Mouse (Mus musculus) thymus, postnatal 25 days (tissue): ENCODE data around the gene Nfib.

Experiments
- DNase-seq: peaks from one replicate; pipeline ENCODE4 v3.0.0; 2022

Gene Nfib

DNA sequence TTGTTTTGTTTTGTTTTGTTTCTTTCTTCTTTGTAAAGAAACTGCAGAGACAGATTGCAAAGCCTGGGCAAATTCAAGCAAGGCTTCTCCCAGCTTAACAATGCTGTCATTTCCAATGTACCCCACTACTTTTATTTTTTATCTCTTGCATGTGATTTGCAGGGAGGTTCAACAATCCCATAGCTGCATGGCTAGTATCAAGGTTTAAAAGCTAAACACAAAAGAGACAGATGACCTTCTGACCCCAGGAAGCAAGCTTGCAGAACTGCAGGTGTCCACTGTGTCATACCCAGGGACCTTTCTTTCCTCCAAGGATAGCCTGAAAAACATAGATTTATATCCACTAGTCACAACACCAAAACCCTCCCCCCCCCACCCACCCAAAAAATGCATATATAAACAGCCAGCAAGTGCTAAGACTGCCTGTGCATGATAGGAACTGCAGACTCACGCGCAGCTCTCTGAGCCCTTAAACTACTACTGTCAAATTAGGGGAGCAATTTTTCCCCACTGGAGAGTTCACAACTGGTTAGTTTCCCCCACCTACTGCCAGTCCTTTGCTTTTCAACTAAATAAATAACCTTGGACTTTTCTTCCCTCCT lies 196.3 kb downstream of the Nfib start:
- no peak for DNase-seq

GRCm38 (mm10) chr4:82508281-82508687 lies 197.3 kb downstream of the Nfib start:
- no peak for DNase-seq

- no peak for DNase-seq
These were observed 197.8 kb downstream of the Nfib start for GRCm38 (mm10) chr4:82507541-82508280.

- DNase-seq = no peak
These were observed 198.7 kb downstream of the Nfib start for GRCm38 (mm10) chr4:82506731-82507331.

GRCm38 (mm10) chr4:82506081-82506730 lies 199.3 kb downstream of the Nfib start:
- DNase-seq = no peak

- DNase-seq = no peak
These were observed 200.2 kb downstream of the Nfib start for GRCm38 (mm10) chr4:82505121-82506031.

- no peak for DNase-seq
These were observed 201.0 kb downstream of the Nfib start for GRCm38 (mm10) chr4:82504284-82505120.

DNA sequence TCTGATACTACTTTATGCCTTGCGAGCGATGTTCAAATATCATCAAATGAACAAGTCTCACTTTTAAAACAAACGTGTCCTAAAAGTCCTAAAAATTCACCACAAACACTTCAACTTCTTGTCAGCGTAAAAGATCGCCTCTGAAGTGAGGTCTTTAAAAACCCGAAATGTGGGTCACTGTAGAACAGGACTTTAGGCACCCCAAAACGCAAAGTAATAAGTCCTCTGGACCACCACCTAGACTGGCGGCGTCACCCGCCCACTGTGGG lies 201.6 kb downstream of the Nfib start:
- DNase-seq = no peak

- DNase-seq = no peak
These were observed 202.1 kb downstream of the Nfib start for GRCm38 (mm10) chr4:82503274-82504014.

GRCm38 (mm10) chr4:82502611-82503010 lies 202.9 kb downstream of the Nfib start:
- DNase-seq = no peak

GRCm38 (mm10) chr4:82502012-82502411 lies 203.5 kb downstream of the Nfib start:
- no peak for DNase-seq

- DNase-seq = no peak
These were observed 204.9 kb downstream of the Nfib start for GRCm38 (mm10) chr4:82500578-82501098.

- no peak for DNase-seq
These were observed 205.6 kb downstream of the Nfib start for GRCm38 (mm10) chr4:82499725-82500577.

GRCm38 (mm10) chr4:82499238-82499637 lies 206.3 kb downstream of the Nfib start:
- no peak for DNase-seq

DNA sequence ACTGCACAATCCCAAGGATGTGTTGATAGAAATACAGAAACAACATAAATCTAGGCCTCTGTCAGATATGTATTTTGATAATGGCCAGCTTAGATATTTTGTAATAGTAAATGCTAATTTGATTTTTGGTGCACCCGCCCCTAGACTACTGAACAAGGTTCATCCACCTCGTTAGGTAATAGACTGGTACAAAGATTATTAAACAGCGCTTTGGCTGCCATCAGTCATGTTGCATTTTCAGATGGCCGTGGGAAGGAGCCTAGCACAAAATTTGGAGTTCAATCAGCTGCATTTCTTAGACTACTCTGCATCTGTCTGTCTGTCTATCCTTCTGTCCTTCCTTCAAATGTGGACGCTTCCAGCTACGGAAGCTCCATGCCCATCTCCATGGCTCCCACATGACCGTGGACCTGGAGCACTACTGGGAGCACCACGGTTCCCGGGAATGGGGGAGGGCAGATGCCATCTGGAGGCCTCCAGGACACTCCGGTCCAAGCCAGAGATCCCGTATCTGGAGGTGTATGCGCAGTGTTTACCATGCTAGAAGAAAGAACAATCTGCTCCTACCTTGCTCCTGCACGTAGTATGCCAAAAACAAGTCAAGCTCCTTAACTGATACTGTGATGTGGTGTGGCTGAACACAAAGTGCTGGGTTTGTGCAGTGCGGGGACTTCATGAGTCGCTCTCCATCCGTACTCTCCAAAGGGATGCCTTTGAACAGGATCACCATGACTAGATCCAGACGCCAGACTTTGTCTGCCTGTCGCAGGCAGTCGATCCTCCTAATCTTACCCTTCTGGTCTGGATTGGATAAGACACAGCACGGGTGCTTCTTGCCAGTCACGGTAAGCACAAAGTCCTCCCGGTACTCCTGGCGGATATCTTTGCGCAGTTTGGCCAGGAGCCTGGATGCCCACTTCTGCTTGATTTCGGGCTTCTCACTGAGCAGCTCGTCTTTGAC lies 207.6 kb downstream of the Nfib start:
- DNase-seq = no peak

- DNase-seq = no peak
These were observed 208.4 kb downstream of the Nfib start for GRCm38 (mm10) chr4:82497141-82497566.

- no peak for DNase-seq
These were observed 209.2 kb downstream of the Nfib start for GRCm38 (mm10) chr4:82496383-82496782.

GRCm38 (mm10) chr4:82495605-82496004 lies 209.9 kb downstream of the Nfib start:
- DNase-seq = no peak

GRCm38 (mm10) chr4:82494829-82495228 lies 210.7 kb downstream of the Nfib start:
- no peak for DNase-seq
